Mouse (Mus musculus) kidney, embryonic 15.5 days (tissue): ENCODE results near the gene Gm20604. TPM values are rescaled to one million over a fixed set of nuclear protein-coding genes. Genes with fewer than 3 reads are reported as not detected.

Experiments
- ATAC-seq: fragments of 200-750 bp; cut with Nextera tagmentation; replicated peaks from 2 replicates; pipeline ENCODE4 v1.8.0; 2017; ENCODE audit warnings: moderate TSS enrichment; ENCODE audit not compliant: low FRiP score
- H3K27ac ChIP-seq: fragments of 300-500 bp; sonication (generic); 2 replicates; pipeline ENCODE4 v1.5.1; 2015; ENCODE audit warnings: mild to moderate bottlenecking, inconsistent platforms
- H3K27me3 ChIP-seq: fragments of 300-500 bp; sonication (generic); 2 replicates; pipeline ENCODE4 v1.6.1; 2015; ENCODE audit warnings: inconsistent platforms
- H3K36me3 ChIP-seq: fragments of 300-500 bp; sonication (generic); 2 replicates; pipeline ENCODE4 v1.6.1; 2015; ENCODE audit warnings: inconsistent platforms
- H3K4me1 ChIP-seq: fragments of 300-500 bp; sonication (generic); 2 replicates; pipeline ENCODE4 v1.6.1; 2015; ENCODE audit warnings: inconsistent platforms
- H3K4me2 ChIP-seq: fragments of 300-500 bp; sonication (generic); 2 replicates; pipeline ENCODE4 v1.6.1; 2015; ENCODE audit warnings: moderate library complexity, mild to moderate bottlenecking, inconsistent platforms
- H3K4me3 ChIP-seq: fragments of 300-500 bp; sonication (generic); replicated peaks from 2 replicates; pipeline ENCODE4 v1.5.1; 2015; ENCODE audit warnings: mild to moderate bottlenecking, inconsistent platforms
- H3K9ac ChIP-seq: fragments of 300-500 bp; sonication (generic); 2 replicates; pipeline ENCODE4 v1.6.1; 2015; ENCODE audit warnings: mild to moderate bottlenecking, inconsistent platforms
- H3K9me3 ChIP-seq: fragments of 300-500 bp; sonication (generic); replicated peaks from 2 replicates; pipeline ENCODE4 v1.6.1; 2016; ENCODE audit warnings: inconsistent platforms
- WGBS: fragments of 180-500 bp; shearing (Covaris S2); methylation state at CpG from one replicate; pipeline ENCODE4 v1.1.7; 2015; ENCODE audit warnings: mixed read lengths; 5-methylcytosine and 5-hydroxymethylcytosine counted together
- polyA plus RNA-seq: library from polyadenylated mRNA; unstranded; fragments of >200 nt; fragmentation: Nextera tagmentation; extraction: Ambion mirVana; gene quantifications from 2 replicates; pipeline ENCODE4 v1.2.1, GENCODE M21; 2015

Gm20604 gene
- polyA plus RNA-seq: 24.7 and 26.0 TPM in 2 replicates

- peaks cover 24% of the 10 kb centered on the region for H3K4me1 ChIP-seq
- under 1% methylated on average over 10 of the region's 10 CpGs for WGBS
- peak within 1 kb of the TSS; percentile 82 for H3K9ac ChIP-seq
- peak within 1 kb of the TSS; percentile 79 for H3K4me2 ChIP-seq
- peak within 1 kb of the TSS; percentile 66 for H3K4me3 ChIP-seq
- no peak for ATAC-seq
- no peaks in the 10 kb centered on the region for H3K27me3 ChIP-seq
- peaks cover 25% of the 10 kb centered on the region for H3K36me3 ChIP-seq
- H3K27ac ChIP-seq: peak within 1 kb of the TSS; percentile 97
- H3K9me3 ChIP-seq: no peaks in the 10 kb centered on the region
Measured at GRCm38 (mm10) chr12:102758403-102758756, at the start of gene Gm20604. TSS of gene Gm20604 (minus strand) at chr12:102758672.

DNA sequence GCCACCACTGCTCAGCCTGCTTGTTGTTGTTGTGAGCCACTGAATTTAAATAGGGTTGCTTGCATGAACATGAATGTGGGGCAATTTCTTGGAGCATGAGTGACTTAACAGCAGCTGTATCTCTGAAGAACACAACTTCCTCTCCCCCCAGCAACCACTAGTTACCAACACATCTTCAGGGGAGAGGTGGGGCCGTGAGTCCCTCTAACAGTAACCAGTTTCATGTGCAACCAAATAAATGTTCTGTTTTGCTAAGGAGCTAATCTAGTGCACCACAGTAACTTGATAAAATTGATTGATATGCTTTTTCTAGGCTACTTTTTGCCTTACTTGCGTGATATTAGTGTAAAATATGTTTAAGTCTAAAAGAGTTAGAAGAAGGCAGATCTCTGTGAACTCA is 41.1 kb upstream of the Gm20604 start:
- Histone ChIP-seq H3K9me3 (no peaks in the 10 kb centered on the region), H3K27ac (no peak overlapping the region)

GRCm38 (mm10) chr12:102787927-102788326 is 29.5 kb upstream of the Gm20604 start:
- WGBS: 80% methylated on average over 7 of the region's 7 CpGs
- peaks cover 89% of the 10 kb centered on the region for H3K36me3 ChIP-seq
- no peak for ATAC-seq

More for the DNA sequence above, 41.1 kb upstream of the Gm20604 start:
- Histone ChIP-seq H3K27me3 (no peaks in the 10 kb centered on the region), H3K4me1 (no peaks in the 10 kb centered on the region), H3K36me3 (peaks cover 46% of the 10 kb centered on the region), H3K9ac (no peak overlapping the region), H3K4me3 (no peak overlapping the region), H3K4me2 (no peak overlapping the region)
- ATAC-seq: no peak
- WGBS: 91% methylated on average over 2 of the region's 2 CpGs

DNA sequence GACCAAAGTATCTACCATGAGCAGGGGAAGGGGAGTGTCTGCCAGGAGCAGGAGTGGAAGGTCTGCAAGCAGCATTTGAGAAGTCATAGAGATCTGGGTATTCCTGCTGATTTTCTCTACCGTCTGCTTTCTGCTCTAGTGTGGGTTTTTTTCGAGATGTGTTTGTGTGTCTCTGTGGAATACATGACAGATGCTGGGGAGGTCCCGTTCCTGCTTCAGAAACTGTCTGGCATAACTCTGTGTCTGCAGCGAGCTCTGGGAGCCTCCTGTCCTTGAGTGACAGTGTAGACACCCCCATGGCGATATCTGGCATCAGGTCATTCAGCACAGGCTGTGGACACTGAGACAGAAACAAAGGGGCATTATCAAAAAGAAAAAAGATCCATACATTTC is 27.1 kb upstream of the Gm20604 start:
- ATAC-seq: no peak
- no peak overlapping the region for H3K4me2 ChIP-seq
- no peak overlapping the region for H3K27ac ChIP-seq
- H3K27me3 ChIP-seq: no peaks in the 10 kb centered on the region
- no peaks in the 10 kb centered on the region for H3K9me3 ChIP-seq
- H3K4me3 ChIP-seq: no peak overlapping the region
- peaks cover 86% of the 10 kb centered on the region for H3K36me3 ChIP-seq
- 90% methylated on average over 5 of the region's 5 CpGs for WGBS
- H3K9ac ChIP-seq: no peak overlapping the region
- no peaks in the 10 kb centered on the region for H3K4me1 ChIP-seq

More at GRCm38 (mm10) chr12:102787927-102788326, 29.5 kb upstream of the Gm20604 start:
- Histone ChIP-seq H3K9me3 (no peaks in the 10 kb centered on the region), H3K9ac (no peak overlapping the region), H3K4me1 (no peaks in the 10 kb centered on the region), H3K4me3 (no peak overlapping the region), H3K27me3 (no peaks in the 10 kb centered on the region), H3K4me2 (no peak overlapping the region), H3K27ac (no peak overlapping the region)

- Histone ChIP-seq H3K4me1 (no peaks in the 10 kb centered on the region), H3K27ac (no peak overlapping the region), H3K4me3 (no peak overlapping the region), H3K4me2 (no peak overlapping the region), H3K27me3 (no peaks in the 10 kb centered on the region), H3K36me3 (peaks cover 80% of the 10 kb centered on the region), H3K9ac (no peak overlapping the region), H3K9me3 (no peaks in the 10 kb centered on the region)
- 88% methylated on average over 19 of the region's 19 CpGs for WGBS
- no peak for ATAC-seq
Measured at GRCm38 (mm10) chr12:102784899-102785592, 26.6 kb upstream of the Gm20604 start.

DNA sequence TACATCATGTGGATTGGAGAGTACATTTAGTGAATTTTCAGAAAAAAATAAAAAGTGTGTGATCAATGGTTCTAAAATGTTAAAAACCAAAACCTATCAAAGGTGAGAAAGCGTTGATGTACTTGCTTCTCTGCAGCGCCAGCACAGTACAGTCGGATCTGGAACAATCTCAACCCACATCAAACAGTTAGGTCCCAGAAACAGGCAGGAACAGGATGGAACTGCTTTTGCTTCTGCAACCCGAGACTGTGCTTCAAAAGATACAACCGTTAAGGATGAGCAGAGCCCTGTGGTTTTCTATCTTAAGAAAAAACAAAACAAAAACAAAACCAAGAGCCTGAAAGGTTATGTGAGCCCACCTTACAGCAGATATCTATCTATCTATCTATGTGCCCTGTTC is 24.4 kb upstream of the Gm20604 start:
- H3K4me3 ChIP-seq: no peak overlapping the region
- no peaks in the 10 kb centered on the region for H3K4me1 ChIP-seq
- no peaks in the 10 kb centered on the region for H3K27me3 ChIP-seq
- no peak overlapping the region for H3K4me2 ChIP-seq
- H3K9ac ChIP-seq: no peak overlapping the region
- WGBS: 91% methylated on average over 5 of the region's 5 CpGs
- peaks cover 70% of the 10 kb centered on the region for H3K36me3 ChIP-seq
- no peak overlapping the region for H3K27ac ChIP-seq
- H3K9me3 ChIP-seq: no peaks in the 10 kb centered on the region
- ATAC-seq: no peak

DNA sequence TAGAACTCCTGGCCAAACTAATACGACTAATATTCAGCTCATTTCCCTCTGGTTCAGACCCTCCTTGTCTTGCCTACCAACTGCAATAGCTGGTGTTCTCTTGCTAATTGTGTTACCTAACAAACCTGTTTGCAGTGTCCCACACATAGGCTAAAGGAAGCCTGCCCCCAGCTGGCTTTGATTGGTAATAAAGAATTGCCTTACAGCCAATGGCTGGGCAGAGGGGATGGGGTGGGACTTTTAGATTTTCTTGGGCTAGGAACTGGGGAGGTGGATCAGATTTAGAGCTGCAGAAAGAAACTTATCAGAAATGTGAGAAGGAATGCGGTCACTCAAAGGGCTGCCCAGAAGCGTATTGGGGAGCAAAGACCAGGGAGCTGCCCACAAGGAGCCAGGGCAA is 21.0 kb upstream of the Gm20604 start:
- Histone ChIP-seq H3K27ac (no peak overlapping the region), H3K4me1 (no peaks in the 10 kb centered on the region), H3K4me3 (no peak overlapping the region), H3K9ac (no peak overlapping the region), H3K36me3 (peaks cover 72% of the 10 kb centered on the region), H3K27me3 (no peaks in the 10 kb centered on the region), H3K9me3 (no peaks in the 10 kb centered on the region), H3K4me2 (no peak overlapping the region)
- no peak for ATAC-seq
- whole genome bisulfite sequencing: 53% methylated on average over 3 of the region's 3 CpGs

DNA sequence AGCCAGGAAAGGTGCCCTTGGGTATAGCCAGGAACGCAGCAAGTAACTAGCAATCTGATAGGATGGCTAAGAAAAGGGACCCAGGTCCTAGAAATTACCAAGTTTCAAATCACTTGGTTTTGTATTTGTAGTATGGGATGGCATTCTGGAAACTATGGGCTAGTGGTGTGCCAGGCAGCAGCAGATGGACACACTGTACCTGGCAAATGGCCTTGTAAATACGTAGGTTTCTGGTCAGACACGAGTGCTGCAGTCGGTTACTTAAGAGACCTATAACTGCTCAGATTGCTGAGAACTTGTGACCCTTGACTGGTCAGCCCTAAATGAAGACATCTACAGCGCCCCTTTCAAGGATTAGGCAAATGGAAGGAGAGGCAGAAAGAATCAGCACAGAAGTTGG is 19.7 kb upstream of the Gm20604 start:
- Histone ChIP-seq H3K4me1 (no peaks in the 10 kb centered on the region), H3K27me3 (no peaks in the 10 kb centered on the region), H3K9me3 (no peaks in the 10 kb centered on the region), H3K36me3 (peaks cover 71% of the 10 kb centered on the region), H3K4me2 (no peak overlapping the region), H3K4me3 (no peak overlapping the region), H3K27ac (no peak overlapping the region), H3K9ac (no peak overlapping the region)
- 84% methylated on average over 5 of the region's 5 CpGs for WGBS
- no peak for ATAC-seq

DNA sequence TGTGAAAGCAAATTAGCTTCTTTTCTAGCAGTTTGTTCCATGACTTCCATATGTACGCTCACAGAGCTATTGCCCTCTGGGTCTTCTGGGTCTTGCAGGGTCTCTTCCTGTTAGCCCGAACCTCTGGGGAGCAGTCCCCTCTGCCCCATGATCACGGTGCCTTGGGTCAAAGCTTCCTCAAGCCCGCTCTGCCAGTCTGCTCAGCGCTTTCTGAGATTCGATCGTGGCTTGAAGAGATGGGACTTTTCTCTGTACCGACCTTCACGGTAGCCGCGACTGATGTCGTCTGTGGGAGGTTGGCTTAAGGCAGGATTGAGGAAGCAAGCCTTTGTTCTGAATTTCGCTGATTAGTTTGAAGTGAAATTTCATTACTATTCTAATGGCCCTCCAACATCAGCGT is 17.6 kb upstream of the Gm20604 start:
- Histone ChIP-seq H3K9me3 (no peaks in the 10 kb centered on the region), H3K4me3 (no peak overlapping the region), H3K4me1 (no peaks in the 10 kb centered on the region), H3K27me3 (no peaks in the 10 kb centered on the region), H3K4me2 (no peak overlapping the region), H3K9ac (no peak overlapping the region), H3K27ac (no peak overlapping the region), H3K36me3 (peaks cover 71% of the 10 kb centered on the region)
- ATAC-seq: no peak
- WGBS: 87% methylated on average over 14 of the region's 14 CpGs

DNA sequence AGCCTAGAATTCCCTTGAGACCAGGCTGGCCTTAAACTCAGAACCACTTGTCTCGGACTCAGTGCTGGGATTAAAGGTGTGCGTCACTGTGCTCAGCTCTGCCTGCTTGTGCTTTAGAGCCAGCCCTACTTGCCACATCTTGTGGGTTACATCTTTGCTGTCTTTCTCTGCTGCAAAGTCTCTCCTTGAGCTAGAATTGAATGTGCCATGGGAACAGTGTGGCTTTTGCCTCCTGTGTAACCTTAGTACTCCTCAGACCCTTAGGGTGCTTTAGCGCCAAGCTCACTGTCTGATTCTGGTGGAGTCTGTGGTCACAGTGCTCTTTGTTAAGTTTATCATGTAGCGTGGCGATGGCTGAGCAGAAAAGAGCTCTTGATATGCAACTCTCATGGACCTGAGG is 14.2 kb upstream of the Gm20604 start:
- Histone ChIP-seq H3K9me3 (no peaks in the 10 kb centered on the region), H3K9ac (no peak overlapping the region), H3K27ac (no peak overlapping the region), H3K36me3 (peaks cover 94% of the 10 kb centered on the region), H3K4me3 (no peak overlapping the region), H3K4me1 (no peaks in the 10 kb centered on the region), H3K27me3 (no peaks in the 10 kb centered on the region), H3K4me2 (no peak overlapping the region)
- ATAC-seq: no peak
- WGBS: 91% methylated on average over 5 of the region's 5 CpGs

DNA sequence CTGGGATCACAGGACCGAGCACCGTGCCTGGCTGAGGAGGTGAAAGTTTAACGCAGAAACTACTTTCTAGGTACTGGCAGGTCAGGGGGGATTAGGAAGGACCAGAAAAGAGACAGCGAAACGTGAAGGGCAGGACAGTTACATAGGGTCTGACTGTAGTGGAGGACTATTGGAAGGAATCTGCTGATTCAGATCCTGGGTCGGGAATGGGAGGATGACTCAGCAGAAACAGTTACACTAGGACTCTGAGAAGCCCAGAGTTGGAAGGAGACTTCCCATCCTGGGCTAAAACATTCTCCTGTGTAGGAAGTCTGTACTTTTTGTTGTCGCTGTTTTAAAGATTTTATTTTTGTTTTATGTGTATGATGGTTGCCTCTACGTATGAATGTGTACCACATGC is 13.1 kb upstream of the Gm20604 start:
- no peaks in the 10 kb centered on the region for H3K4me1 ChIP-seq
- no peak overlapping the region for H3K4me3 ChIP-seq
- H3K9ac ChIP-seq: no peak overlapping the region
- H3K36me3 ChIP-seq: peaks cover 95% of the 10 kb centered on the region
- no peak for ATAC-seq
- 94% methylated on average over 8 of the region's 8 CpGs for WGBS
- H3K27me3 ChIP-seq: no peaks in the 10 kb centered on the region
- no peak overlapping the region for H3K4me2 ChIP-seq
- no peak overlapping the region for H3K27ac ChIP-seq
- H3K9me3 ChIP-seq: no peaks in the 10 kb centered on the region

DNA sequence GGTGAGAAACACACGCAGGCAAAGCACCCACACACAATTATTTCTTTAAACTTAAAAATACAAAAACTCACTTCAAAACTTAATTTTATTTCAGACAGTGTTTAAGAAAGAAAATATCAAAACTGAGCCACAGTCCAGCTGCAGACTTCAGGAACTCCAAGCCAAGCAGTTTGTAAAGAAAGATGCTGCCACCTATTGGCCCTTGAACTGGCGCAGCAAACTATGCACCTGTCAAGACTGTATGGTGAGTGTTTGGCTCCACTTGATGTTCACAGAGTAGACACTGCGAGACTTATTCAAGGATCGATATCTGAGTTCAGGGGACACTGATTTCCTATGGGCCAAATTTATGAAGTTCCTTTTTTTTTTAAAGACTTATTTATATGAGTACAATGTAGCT is 10.5 kb upstream of the Gm20604 start:
- Histone ChIP-seq H3K4me1 (no peaks in the 10 kb centered on the region), H3K36me3 (peaks cover 88% of the 10 kb centered on the region), H3K4me2 (no peak overlapping the region), H3K27me3 (no peaks in the 10 kb centered on the region), H3K4me3 (no peak overlapping the region), H3K9ac (no peak overlapping the region), H3K9me3 (no peaks in the 10 kb centered on the region), H3K27ac (no peak overlapping the region)
- ATAC-seq: no peak
- WGBS: 93% methylated on average over 4 of the region's 4 CpGs

DNA sequence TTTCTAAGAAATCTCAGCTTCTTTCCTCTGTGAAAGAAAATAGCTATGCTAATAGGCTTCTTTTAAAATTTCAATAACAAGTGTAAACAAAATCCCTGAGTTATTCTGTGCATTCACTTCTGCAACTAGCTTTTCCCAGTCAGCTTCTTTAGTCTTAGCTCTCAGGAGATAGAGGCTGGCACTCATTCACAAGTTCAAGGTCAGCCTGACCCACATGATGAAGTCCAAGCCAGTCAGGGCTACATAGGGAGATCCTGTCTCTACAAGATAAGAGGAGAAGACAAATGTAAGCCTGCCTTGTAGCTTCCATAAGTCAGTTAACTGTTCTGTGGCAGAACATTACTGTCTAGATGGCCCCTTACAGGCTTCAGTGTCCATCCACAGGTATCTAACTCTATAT is 5.2 kb upstream of the Gm20604 start:
- no peak for ATAC-seq
- H3K36me3 ChIP-seq: peaks cover 53% of the 10 kb centered on the region

More for the DNA sequence above, 5.2 kb upstream of the Gm20604 start:
- Histone ChIP-seq H3K27ac (no peak overlapping the region), H3K4me1 (peaks cover 15% of the 10 kb centered on the region), H3K9ac (no peak overlapping the region), H3K4me2 (no peak overlapping the region), H3K9me3 (no peaks in the 10 kb centered on the region), H3K27me3 (no peaks in the 10 kb centered on the region), H3K4me3 (no peak overlapping the region)
